ENCODE assay signal across 9 mouse cellular contexts in the genomic region with DNA sequence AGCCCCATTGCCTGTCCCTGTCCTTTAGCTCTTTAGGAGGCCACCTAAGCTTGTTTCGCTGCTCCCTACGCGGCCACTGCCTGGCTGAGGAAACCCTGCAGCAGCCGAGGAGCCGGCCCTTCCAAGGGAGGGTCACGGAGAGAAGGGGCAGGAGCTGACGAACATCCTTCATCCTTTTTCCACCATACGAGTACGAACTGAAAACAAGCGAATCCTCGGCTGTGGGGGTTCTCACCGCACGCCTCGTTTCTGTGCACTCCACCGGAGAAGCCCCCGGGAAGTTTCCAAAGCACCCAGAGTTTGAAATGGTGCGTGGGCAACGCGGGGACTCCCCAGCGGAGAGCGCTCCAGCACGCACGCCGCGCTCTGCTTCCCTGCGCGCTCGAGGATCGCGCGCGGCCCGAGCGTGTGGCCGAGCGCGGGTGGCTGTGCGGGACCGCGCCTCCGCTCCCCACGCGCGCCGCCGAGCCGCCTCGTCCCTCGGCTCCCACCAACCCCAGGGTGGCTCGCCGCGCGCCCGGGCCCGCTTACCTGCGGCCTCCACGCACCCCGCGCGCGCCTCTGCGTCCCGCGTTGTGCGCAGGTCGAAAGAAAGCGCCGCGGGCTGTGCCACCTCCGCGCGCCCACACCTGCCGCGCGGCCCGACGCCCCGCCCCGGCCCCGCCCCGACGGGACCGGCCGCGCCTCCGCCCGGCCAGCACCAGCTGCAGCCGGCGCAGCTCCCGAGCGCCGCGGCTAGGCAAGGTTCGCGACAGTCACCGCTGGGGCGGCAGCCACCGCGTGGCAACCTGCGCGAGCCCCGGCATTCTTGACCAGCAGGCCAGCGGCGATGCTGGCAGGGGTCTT. TPM values are rescaled to one million over a fixed set of nuclear protein-coding genes. Genes with fewer than 3 reads are reported as not detected.
DNase-seq lines count a peak whose midpoint lies in the region; ATAC-seq and TF ChIP-seq lines count a peak whose summit lies in the region.
"Had no signal": no experiment of that assay in that cellular context is flagged by ENCODE, and none has a peak within 500 bp of the region (broad histone marks: within the 10 kb centered on the region; RNA-seq: fewer than 3 reads in every experiment).

No protein-coding gene starts in this region.

- no peak for TF ChIP-seq CTCF in left cerebral cortex, adult 2 months (IDR thresholded peaks at IDR 0.05)

- intact Hi-C loops in left cerebral cortex, adult 2 months (cut with DNase I) = loop anchor here (5.0 kb wide), 2 partner anchors 64 to 189 kb away; no protein-coding TSS in a partner anchor

- H3K4me1 ChIP-seq in forebrain, embryonic 12.5 days = 0 out of 2 replicates have a peak, but pooled peaks cover 3% of the 10 kb centered on the region
- 0 out of 2 replicates have a peak, but pooled peaks cover 2% of the 10 kb centered on the region for H3K4me1 ChIP-seq in hindbrain, embryonic 16.5 days (ENCODE audit: control insufficient read depth, insufficient read depth, low read depth, low read length)

- H3K4me3 ChIP-seq in forebrain, embryonic 12.5 days (replicated peaks) = peak overlapping the region; percentile 78
- peak overlapping the region; percentile 64 for H3K4me3 ChIP-seq in hindbrain, embryonic 16.5 days (ENCODE audit: low read length)
- H3K4me3 ChIP-seq in left cerebral cortex, adult 2 months = peak overlapping the region; percentile 61

- 0 out of 2 replicates have a peak overlapping the region, but pooled peaks have one; percentile 36 for H3K27ac ChIP-seq in forebrain, embryonic 12.5 days
- peak overlapping the region; percentile 62 for H3K27ac ChIP-seq in hindbrain, embryonic 16.5 days (ENCODE audit: low read depth, low read length)
- peak overlapping the region; percentile 89 for H3K27ac ChIP-seq in left cerebral cortex, adult 2 months

- no peaks in the 10 kb centered on the region for H3K36me3 ChIP-seq in forebrain, embryonic 12.5 days (replicated peaks)
- H3K36me3 ChIP-seq in hindbrain, embryonic 16.5 days (ENCODE audit: control insufficient read depth, insufficient read depth, low read length) = no peaks in the 10 kb centered on the region

- H3K9ac ChIP-seq in forebrain, embryonic 12.5 days = peak overlapping the region; percentile 67
- H3K9ac ChIP-seq in hindbrain, embryonic 16.5 days (ENCODE audit: low read depth, low read length) = peak overlapping the region; percentile 64

- peak overlapping the region; percentile 83 for H3K4me2 ChIP-seq in forebrain, embryonic 12.5 days
- peak overlapping the region; percentile 87 for H3K4me2 ChIP-seq in hindbrain, embryonic 16.5 days (ENCODE audit: low read length)

- H3K27me3 ChIP-seq in forebrain, embryonic 12.5 days = peaks cover 22% of the 10 kb centered on the region
- peaks cover 5% of the 10 kb centered on the region for H3K27me3 ChIP-seq in hindbrain, embryonic 16.5 days (replicated peaks; ENCODE audit: control insufficient read depth, insufficient read depth, low read length)

- ATAC-seq in cerebellum, adult (ENCODE audit: insufficient number of reproducible peaks, low FRiP score, low TSS enrichment) = peak; percentile 75
- peak; percentile 96 for ATAC-seq in forebrain, embryonic 12.5 days (ENCODE audit: low FRiP score)
- ATAC-seq in hindbrain, embryonic 16.5 days = peak; percentile 98
- no peak for ATAC-seq in monocyte, adult 5-6 weeks (replicated peaks; ENCODE audit: insufficient number of reproducible peaks, low FRiP score, low TSS enrichment, poor library complexity, severe bottlenecking)

- DNase-seq in R1 (ENCODE audit: low read depth, low spot score) = peak; percentile 67
- peak; percentile 65 to 69 for DNase-seq in left cerebral cortex, adult 2 months (ENCODE audit: extremely low spot score in 1 of 2, low spot score in 2 of 2)
- peak; percentile 56 for DNase-seq in lung, postnatal 36 days
- peak; percentile 61 to 65 for DNase-seq in right cerebral cortex, adult 2 months (ENCODE audit: low spot score in 2 of 2)

- under 1% methylated on average over 80 of the region's 104 CpGs for whole genome bisulfite sequencing in forebrain, embryonic 12.5 days
- WGBS in hindbrain, embryonic 16.5 days = 1% methylated on average over 94 of the region's 104 CpGs

- no peaks in the 10 kb centered on the region for H3K9me3 ChIP-seq in forebrain, embryonic 12.5 days
- no peaks in the 10 kb centered on the region for H3K9me3 ChIP-seq in hindbrain, embryonic 16.5 days (ENCODE audit: control insufficient read depth, low read length)

RNA-seq across cellular contexts. Expression of gene Ifne, which starts 58.1 kb away (rescaled TPM):
- polyA plus RNA-seq in forebrain, embryonic 12.5 days (2016; fragmentation: Nextera tagmentation; extraction: Ambion mirVana) = not detected in 2 replicates
- not detected in 2 replicates for polyA plus RNA-seq in hindbrain, embryonic 16.5 days (2015; fragmentation: Nextera tagmentation; extraction: Ambion mirVana)
- not detected for total RNA-seq in left cerebral cortex, adult 2 months (2021)
- not detected in 3 replicates for total RNA-seq in monocyte, adult 5-6 weeks (2017)
- total RNA-seq: neutrophil, adult 5-6 weeks had no signal

Comparison
In these comparisons a context has a peak if more than half of its experiments do, and no peak if none do; other contexts are left out.
1. H3K27ac ChIP-seq: peak in every context shown above with its lines; median percentile 89 in left cerebral cortex, adult 2 months; 62 in hindbrain, embryonic 16.5 days; 36 in forebrain, embryonic 12.5 days.